Mouse (Mus musculus) urinary bladder, postnatal 25 days (tissue): ENCODE data around the gene Ctnnb1.

ENCODE experiments used
- DNase-seq: peaks from one replicate; pipeline ENCODE4 v3.0.0; 2022; ENCODE audit warnings: low spot score

Ctnnb1 gene

DNA sequence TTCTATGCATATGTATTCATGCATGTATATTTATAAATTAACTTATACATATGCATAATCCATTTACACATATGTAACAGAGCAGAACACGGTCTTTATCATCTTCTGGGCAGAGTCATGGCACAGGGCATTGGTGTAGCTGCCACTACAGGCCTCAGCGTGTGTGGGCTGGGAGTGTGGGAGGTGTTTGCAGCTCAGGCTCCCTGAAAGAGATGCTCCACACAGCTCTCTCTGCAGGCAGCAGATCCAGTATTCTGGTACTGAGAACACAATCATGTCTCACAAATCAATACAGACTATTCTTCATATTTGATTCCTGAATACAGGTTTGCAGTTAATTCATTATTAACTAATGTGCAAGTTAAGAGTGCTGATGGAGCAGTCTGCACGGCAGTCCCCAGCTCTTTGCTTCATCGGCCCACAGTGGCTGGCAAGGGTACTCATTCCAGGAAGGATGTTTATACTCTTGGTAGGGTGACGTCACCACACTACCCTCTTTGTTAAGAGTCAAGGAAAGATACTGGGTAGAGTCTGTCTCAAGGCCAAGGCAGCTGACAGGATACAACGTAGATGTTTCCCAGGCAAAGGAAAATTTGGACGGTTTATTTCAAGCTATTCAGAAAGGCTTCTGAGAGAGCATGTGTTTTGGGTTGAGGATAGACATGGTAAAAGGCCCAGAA is 71.8 kb downstream of the Ctnnb1 start:
- DNase-seq, result no peak

DNA sequence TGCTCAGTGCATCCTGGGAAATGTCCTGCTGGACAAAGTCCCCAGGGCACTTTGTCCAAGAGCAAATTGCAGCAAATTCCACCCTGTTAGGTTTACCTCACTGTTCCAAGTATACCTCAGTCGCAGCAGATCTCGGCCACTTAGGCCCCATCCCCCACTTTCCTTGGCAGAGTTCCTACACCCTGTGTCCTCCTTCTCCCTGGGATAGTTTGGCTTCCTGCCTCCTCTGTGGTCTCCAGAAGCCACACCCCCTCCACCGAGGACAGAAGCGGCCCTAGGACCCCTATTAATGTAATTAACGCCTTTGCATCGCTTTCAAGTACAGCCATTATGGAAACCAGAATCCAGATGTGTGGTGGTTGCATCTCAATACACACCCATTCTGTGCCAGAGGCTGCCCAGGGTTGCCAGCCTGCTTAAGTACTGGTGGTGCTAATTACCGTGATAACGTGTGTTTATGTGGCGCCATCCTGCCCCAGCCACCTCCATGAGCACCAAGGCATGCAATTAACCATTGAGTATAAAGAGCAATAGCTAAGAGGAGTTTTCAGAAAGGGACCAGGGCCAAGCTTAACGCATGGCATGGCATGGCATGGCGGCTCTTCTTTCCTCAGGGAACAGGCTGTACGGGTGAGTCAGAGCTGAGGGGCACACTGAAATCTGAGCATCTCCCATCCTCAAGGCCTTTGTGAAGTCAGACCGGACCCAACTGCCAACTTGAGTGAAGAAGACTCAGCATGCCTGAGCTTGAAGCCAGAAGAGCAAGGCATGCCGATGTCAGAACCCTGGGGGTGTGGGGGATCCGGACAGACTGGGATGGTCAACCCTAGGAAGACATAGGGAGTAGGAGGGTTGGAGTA is 72.9 kb downstream of the Ctnnb1 start:
- DNase-seq, result no peak

DNA sequence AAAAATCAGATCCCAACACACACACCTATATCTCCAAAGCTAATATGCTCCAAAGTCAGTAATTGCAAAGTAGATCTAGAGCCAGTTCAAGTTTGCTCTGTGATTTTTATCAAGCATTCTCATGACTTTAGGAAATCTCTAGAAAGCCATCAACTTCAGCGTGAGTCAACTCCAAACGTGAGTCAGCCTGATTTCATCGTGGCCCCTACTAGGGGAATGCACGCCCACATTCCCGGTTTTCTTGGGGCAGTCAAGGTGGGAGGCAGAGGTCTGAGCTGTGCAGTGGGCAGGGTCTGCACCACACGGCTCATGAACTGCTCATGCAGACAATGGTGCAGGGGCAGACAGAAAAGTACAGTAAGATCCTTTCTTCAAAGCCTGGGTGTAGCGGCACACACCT is 76.9 kb downstream of the Ctnnb1 start:
- DNase-seq, result no peak
